Mouse (Mus musculus): ENCODE data around the gene Tmed6.

GRCm38 (mm10) chr8:107074128-107074527, 8.7 kb upstream of the Tmed6 start:
- no peak for TF ChIP-seq CTCF (conservative IDR thresholded peaks at IDR 0.05; ENCODE audit: insufficient read depth, insufficient read length, low read depth, low read length)
- TF ChIP-seq POLR2A (IDR thresholded peaks at IDR 0.05; ENCODE audit: low read depth, low read length) = no peak
